Mouse (Mus musculus) monocyte, adult 2 months (primary cell): ENCODE data around the gene Dstn.

ENCODE experiments used
- DNase-seq, 2 experiments: peaks; one replicate each; pipeline ENCODE4 v3.0.0; 2022; ENCODE audit warnings: low spot score in 2 of 2, low read depth in 1 of 2

The Dstn gene

GRCm38 (mm10) chr2:143915600-143916135 is 548 bp downstream of the Dstn start:
- DNase-seq = no peak

DNA sequence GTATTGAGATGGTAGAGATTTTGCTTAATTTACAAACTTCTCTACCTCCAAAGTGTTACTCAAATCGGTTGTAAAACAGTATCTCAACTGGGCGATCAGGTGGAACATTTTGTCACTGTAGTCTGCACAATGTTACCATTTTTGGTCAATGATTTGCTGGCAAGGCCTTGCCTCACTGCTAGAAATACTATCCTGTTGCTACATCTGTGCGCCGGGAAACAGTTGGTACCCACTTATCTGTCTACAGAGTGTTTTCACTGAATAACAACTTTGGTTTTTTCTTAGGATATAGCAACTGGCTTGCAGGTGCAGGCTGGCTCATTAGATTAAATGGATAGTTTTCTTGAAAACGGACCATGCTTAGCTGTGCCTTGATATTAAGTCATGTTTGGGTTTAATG is 1.1 kb downstream of the Dstn start:
- no peak for DNase-seq

DNA sequence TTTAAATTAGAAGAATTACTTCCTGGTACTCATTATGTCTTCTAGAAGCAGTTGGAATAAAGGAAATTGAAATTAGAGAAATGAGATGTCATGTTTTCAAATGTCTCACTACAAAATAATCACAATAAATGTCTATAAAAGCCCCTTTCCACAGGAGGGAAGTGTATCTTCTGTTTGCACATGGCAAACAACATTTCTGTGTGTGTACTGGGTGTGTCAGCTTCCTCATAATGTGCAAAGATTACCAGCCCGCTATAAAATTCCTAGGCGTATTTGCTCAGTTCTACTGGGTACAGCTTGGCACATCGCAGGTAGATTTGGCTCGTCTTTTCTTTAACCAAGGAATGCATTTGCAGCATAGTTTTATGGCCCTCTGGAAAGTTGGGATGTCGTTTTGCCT is 2.5 kb downstream of the Dstn start:
- DNase-seq = no peak

DNA sequence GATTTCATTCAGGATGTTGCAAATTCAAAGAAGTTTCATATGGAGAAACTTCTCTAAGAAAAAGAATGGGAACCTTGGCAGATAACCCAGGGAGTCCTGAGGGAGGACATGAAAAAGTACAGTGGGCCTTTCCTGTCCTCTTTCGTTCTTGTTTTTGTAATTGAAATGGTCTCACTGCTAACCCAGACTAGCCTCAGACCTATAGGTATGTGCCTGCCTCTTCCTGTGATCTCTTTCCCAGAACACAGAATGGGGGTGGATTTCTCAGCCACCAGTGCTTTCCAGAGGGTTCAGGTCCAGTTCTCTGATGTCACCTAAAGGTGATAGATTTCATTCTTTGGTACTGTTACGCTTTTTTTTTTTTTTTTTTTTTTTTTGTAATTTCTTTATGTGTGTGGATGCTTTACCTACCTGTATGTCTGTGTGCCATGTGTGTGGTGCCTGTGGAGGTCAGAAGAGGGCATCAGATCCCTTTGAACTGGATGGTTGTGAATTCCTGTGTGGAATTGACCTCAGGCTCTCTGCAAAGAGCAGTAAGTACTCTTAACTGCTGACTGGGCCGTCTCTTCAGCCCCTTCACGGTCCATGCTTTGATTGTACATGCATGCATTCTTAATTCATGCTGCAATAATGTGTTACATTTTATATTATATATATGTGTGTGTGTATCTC is 3.8 kb downstream of the Dstn start:
- no peak for DNase-seq

DNA sequence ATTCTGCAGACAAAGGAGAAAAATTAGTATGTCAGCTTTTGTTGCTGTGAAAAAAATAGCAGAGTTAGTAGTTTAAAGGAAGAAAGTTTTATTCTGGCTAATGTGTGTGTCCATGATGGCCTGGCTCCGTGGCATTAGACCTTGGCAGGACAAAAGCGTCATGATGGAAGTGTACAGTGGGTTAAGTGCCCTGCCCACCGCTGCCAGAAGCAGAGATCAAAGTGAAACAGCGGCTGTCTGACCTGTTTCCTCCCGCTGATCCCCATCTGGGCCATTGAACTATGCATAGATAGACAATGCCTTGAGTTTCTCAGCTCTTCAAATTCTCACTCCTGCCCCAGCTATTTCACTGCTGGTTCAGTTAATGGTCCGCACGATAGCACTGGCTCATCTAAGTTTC is 9.0 kb downstream of the Dstn start:
- no peak for DNase-seq

GRCm38 (mm10) chr2:143925826-143926225 is 10.7 kb downstream of the Dstn start:
- no peak for DNase-seq

DNA sequence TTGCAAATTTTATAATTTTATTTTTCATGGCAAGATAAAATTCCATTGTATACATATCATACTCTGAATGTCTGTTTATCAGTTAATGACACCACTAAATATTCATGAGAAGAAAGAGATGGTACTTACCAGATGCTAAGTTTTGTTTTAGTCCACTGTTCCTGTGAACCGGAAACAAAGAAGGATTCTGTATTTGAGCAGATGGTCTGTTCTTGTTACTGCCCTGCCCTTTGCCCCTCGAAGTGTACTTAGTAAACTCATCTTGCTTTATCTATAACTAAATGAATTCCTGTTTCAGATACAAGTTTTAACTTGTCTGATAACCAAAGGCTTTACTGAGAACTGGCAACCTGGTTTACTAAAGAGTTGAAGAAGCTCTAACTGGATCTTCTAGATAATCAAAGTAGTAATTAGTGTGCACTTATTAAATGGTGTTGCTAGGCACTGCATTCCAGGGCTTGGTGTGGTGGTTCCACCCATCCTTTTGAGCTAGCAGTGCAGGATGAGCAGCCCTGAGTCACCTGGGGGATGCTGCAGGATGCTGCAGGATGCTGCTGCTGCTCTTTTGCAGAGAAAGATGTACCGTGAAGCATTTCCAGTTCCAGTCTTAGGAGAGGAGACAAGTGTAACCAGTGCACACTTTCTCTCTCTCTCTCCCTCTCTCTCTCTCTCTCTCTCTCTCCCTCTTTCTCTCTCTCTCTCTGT is 14.6 kb downstream of the Dstn start:
- no peak for DNase-seq

- DNase-seq = no peak
Measured at GRCm38 (mm10) chr2:143932340-143932873, 17.3 kb downstream of the Dstn start.

- no peak for DNase-seq
Measured at GRCm38 (mm10) chr2:143933516-143933915, 18.4 kb downstream of the Dstn start.

DNA sequence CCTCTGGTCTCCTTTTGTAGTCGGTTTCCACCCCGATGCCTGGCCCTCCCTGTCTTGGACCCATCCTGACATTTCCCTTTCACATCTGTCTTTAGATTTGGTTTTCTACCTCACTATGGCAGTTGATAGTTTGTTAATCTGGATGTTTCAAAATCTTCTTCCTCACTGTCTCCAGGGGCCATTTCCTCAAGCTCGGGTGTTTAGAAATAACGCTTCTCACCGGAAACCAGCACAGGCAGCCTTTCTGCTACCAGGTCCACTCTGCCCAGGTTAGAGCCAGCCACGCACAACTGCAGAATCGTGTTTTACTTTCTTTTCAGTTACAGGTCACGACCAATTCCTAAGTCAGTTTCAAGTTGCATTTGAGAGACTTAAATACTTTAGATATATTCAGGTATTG is 19.3 kb downstream of the Dstn start:
- DNase-seq = no peak

GRCm38 (mm10) chr2:143937861-143938260 is 22.7 kb downstream of the Dstn start:
- DNase-seq = no peak

DNA sequence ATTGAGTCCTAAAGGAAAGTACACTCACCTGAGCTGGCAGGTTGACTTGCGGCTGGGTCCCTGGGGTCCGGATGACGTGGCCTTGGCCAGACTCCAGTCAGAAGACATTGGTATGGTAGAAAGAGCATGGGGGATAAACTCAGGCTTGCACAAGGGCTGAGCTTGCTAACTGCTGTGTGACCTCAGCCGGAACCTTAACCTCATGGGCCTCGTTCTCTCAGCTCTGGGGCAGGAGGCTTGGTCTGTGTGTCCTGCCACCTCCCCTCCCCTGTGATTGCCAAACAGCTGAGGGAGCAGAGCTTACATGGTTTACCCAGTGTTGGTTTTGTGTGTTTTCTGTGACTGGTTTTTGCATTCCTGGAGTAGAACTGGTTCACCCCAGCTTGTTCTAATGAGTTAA is 25.3 kb downstream of the Dstn start:
- DNase-seq = no peak

- no peak for DNase-seq
Measured at GRCm38 (mm10) chr2:143944796-143945195, 29.7 kb downstream of the Dstn start.

GRCm38 (mm10) chr2:143945466-143946075 is 30.5 kb downstream of the Dstn start:
- no peak for DNase-seq

GRCm38 (mm10) chr2:143946399-143946798 is 31.3 kb downstream of the Dstn start:
- no peak for DNase-seq

- no peak for DNase-seq
Measured at GRCm38 (mm10) chr2:143947981-143948380, 32.9 kb downstream of the Dstn start.

DNA sequence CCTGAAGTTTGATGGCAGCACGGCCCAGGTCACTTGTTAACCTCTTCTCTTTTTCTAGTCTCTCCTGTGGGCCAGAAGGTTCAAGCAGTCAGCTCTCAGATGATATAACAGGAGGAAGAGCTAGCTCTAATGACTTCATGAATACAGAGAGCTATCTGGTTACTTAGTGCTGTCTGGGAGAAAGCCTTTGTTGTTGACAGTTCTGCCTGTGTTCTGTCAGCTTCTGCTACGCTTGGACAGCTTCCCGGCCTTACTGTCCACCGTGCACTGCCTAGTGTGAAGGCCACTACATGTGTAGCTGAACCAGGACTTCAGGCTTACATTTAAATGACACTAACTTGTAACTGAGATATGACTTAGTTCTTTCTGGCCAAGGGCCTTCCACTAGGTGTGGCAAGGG is 33.3 kb downstream of the Dstn start:
- no peak for DNase-seq

DNA sequence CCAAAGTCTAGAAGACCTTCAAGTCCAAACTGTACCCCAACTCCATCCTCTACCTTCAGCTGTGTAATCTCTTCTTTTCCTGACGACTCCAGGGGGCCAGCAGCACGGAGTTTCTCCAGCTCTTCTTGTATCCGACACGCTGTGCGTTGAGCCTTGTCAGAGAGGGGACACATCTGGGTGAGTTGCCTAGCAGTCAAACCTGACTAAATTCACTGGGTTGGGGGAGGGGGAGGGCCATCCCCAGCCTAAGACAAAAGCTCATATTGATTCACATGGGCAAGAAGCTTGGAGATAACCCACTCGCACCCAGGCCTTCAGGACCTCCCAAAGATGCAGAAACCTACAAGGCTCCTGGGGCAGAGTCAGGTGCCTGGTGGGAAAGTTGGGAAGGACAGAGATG is 34.1 kb downstream of the Dstn start:
- no peak for DNase-seq

- no peak for DNase-seq
Measured at GRCm38 (mm10) chr2:143950290-143951027, 35.3 kb downstream of the Dstn start.

DNA sequence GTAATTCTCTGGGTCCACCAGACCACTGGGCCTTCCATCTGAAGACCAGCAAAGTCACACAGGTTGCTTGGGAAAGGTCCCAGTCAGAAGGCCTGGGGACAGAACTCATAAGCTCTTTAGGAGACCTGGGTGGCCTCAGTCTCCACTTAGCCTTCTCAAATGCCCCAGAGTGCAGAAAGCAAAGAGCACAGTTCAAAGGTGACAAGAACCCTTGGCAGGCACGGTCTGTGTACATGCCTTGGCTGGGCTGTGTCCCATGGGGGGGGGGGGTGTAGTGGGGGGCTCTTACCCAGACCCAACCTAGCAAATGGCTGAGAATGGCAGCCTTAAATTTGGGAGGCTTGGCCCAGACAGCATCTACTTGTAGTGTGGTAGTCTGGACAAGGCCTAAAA is 35.9 kb downstream of the Dstn start:
- DNase-seq = no peak

DNA sequence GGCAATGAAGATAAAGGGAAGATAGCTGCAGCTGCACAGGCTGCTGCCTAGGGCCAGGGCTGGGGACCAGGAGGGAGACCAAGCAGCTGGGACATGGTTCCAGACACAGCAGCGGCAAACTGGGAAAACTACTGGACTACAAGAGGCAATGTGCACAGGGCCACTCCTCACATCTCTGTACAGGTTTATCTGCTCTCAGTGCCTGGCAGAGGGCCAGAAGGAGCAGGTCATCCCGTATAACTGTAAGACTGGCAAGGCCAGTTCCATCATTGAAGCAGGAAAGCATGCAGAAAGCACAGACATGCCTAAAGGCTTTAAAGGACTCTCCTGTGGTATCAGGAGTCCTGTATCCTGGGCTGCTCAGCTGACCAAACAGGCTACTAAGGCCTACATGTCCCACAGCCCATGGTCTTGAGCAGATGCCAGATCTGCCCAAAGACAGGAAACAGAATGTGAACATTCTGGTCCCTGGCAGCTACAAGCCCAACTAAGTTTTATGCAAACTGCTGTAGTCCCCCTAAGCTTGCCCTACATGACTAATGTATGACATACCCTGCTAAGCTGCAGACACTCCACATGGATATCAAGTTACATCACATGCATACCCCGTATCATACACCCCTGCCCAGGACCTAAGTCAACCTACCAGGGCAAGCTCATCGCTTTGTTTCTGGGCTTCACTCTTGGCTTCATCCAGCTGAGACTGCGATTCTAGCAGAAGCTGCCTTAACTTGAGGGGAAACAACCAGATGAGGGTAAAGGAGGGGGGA is 36.6 kb downstream of the Dstn start:
- no peak for DNase-seq
